Mouse (Mus musculus) adrenal gland, adult 8-10 months (tissue): ENCODE measurements around the gene Plce1. TPM values are rescaled to one million over a fixed set of nuclear protein-coding genes. Genes with fewer than 3 reads are reported as not detected.
"Not testable (repeated sequence)": the region's sequence is repeated elsewhere in the genome, so short reads cannot be mapped to it uniquely, and the experiment has no call there.

ENCODE experiments used
- DNase-seq: peaks from one replicate; pipeline ENCODE4 v3.0.0; 2022
- total RNA-seq, 4 experiments: library from RNA; stranded (reverse); gene quantifications; 2 replicates each; pipeline ENCODE4 v1.2.4; 2022

The Plce1 gene
- total RNA-seq, 4 experiments from 2014 or later, result 5.2 to 10.2 (median 6.5) TPM

DNA sequence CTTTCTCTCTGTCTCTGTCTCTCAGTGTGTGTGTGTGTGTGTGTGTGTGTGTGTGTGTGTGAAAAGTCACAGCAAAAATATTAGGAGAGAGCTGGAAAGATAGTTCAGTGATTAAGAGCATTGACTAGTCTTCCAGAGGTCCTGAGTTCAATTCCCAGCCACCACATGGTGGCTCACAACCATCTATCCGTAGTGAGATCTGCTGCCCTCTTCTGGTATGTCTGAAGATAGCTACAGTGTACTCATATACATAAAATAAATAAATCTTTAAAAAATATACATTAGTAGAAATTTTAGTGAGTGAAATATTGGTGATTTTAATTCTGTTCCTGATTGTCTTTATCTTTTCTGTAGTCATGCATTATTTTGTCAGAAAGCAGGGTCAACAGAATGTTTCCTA is 161.6 kb downstream of the Plce1 start:
- DNase-seq, result not testable (repeated sequence)

DNA sequence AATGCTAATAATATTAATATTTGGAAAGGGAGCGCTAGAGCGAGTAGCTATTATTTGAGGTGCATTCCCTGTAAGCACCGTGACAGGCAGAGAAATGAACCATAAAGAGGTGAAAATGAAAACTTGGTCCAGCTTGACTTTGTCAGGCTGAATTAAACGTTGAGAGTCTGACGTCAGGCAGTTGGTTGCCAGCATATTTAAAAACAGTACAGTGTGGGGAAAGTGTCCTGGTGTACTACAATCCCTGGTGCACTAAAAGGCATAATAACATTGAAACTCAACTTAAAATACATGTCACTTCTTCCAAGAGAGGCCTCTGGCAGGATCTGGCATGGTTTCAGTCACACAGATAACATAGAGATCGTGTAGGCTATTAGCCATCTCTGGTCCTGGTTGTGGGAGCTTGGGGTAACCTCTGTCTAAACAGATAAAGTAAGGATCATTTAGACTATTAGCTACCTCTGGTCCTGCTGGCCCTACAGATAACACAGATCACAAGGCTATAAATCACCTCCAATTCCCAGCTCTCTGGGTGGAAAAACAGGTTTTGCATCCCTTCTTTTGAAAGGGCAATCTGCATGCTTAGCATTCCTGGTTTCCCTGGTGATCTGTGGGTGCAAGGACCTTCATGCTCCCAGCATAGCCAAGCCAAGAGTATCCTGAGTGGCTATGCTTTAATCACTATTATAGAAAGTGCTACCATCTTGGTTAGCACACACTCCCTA is 164.1 kb downstream of the Plce1 start:
- DNase-seq, result no peak

DNA sequence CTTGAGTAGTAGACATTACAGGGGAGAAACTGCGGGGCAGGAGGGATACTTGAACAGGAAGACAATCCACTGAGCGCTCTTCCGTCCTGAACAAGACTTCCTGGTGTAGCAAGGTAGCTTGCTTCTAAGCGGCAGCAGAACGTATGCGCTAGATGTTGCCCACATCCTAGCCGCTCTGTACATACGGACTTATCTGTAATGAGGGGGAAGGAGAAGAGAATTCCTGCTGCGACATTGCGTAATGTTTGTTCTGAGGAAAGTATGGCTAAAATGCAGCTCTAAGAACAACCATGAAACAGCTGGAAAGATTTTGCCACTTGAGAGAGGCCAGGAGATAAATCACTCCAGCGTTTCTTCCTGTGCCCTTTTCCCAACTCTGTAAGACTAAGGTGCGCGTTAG is 177.1 kb downstream of the Plce1 start:
- no peak for DNase-seq

DNA sequence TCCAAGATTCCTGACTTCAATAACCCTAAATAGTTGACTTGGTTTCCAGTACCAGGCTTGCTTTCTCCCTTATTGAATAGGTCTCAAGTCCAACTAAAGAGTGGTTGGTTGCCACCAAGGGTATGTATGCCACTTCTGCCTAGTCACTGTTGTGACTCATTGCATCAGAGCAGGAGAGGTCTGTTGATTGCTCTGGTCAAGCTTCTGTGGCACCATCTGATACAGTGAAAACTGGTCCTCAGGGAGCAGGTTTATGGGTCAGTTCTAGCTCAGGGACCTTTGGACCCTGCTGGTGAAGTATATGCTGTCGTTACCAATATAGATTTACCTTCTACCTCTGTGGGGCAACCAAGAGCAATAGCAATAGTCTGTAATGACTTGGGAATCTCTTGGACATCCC is 184.5 kb downstream of the Plce1 start:
- DNase-seq, result no peak

DNA sequence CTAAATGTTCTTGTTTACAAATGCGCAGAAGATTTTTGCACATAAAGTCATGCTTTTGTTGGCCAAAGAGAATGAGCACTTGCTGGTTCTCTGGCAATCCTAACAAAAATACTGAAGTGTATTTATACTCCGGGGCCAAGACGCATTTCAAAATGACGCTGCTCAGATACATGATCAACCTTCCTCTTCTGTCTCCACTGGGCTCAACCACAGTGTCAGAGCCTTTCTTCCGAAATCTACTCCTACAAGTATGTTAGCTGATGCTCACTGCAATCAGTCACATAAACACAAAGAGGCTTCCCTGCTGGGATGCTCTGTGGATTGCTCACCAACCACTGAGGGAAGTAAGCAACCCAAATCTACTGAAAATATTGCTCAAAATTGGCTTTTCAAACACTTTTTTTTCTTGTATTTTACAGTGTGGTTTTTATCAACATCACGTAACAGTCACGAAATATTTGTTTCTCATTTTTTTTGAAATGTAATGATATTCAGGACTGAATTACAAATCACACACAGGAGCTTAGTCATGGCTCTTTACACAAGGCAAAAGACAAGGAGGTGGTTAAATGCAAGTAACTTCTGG is 191.2 kb downstream of the Plce1 start:
- no peak for DNase-seq

DNA sequence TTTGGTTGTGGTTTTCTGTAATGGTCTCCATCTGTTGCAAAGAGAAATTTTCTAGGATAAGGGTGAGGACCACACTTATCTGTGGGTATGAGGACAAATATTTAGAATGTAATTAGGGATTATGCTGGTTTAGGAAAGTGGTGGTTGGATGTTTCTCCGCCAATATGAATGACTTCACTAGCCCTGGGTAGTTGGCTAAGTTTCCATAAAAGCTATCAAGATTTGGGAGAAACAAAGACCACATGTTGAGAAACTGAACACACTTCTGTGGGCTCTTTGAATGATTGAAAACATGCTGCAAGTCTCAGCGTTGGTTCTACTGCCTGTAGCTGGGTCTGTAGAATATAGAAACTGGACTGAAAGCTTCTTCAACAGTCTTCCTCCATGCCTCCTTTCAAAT is 193.0 kb downstream of the Plce1 start:
- no peak for DNase-seq

DNA sequence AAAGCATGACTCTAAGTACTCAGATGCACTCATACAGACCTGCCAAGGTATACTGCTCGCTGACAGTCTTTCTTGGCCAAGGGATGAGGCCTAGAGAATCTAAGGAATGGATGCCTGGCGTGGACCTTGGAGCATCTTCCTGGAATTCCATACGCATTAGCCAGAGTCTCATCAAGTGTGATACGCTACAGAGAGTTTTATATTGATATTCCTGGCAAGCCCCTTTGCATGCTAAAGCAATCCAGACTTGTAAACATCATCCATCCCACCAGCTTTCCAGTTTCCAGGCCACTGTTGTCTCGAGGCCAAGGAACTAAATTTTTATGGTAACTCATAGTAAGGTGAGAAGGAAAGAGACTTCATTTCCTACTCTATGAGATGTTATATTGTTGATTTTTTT is 197.7 kb downstream of the Plce1 start:
- DNase-seq, result no peak

DNA sequence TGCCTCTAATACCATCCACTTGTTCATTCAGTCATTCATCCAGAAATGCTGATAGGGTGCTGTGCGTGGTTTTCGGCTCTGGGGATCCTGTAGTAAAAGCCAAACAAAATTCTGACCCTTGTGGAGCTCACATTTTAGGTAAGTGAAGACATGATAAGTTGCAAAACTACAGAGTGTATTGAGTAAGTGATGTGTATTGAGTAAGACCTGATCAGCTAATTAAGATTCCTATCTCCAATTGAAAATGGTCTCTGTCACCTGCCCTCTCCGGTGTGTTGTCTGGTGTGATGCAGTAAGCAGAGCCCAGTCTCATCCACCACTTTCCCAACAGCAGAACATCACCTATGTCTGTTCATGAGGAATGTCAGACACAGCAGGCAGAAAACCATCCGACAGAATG is 198.6 kb downstream of the Plce1 start:
- no peak for DNase-seq

DNA sequence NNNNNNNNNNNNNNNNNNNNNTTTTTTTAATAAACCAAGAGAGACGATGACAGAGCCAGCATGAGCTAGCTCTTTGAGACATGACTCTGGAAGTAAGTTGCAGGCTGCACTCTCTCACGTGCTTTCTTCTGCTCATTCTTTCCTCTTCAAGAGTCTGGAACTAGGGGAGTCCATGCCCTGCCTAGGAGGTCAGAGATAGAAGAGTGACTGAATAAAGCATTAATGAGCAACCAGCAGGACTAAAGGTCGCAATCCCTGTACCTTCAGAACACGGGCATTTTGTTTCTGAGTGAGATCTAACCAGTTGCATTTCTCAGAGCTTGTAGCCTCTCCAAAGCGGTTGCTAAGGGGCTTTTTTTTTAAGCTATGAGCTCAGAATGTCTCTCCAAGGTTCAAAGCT is 206.4 kb downstream of the Plce1 start:
- no peak for DNase-seq

DNA sequence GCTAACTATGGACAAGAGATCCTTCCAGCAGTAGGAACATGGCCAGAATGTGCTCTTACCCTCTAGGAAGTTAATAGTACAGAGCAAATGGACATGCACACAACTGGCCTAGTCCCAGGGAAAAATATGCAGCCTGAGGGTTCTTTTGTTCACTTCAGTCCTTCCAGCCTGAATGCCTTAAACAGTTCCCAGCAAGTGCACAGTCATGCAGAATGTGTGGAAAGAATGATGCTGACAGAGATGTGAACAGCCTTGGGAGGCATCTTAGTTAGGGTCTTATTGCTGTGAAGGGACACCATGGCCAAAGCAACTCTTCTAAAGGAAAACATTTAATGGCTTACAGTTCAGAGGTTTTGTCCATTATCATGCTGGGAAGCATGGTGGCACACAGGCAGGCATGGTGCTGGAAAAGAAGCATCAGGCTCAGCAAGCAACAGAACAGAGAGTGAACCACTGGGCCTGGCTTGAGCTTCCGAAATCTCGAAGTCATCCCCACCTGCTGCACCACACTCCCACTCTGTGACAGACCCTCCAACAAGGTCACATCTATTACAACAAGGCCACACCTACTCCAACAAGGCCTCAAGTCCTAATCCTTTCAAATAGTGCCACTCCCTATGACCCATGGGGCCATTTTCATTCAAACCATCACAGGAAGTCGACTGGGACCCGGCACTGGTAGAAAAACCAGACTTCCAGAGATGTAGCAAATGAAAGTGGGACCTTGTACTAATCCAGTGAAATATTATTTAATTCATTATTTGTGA is 208.0 kb downstream of the Plce1 start:
- DNase-seq, result no peak

DNA sequence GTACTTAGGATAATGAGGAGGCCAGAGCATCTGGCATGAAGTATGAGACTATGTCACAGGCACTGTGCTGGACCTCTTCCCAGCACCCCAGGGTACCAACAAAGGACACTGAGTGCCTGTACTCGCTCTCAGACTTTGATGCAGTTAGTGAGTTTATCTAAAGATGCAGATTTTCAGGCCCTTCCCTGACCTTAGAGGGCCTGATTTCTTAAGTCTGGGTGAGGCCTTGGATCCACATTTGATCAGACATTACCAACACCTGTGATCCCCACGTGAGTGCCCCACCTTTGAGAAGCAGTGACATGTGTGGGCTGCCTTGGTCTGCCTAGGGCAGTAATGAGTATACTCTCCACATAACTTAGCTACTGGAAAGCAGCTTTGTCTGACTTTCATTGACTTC is 209.4 kb downstream of the Plce1 start:
- DNase-seq, result no peak

DNA sequence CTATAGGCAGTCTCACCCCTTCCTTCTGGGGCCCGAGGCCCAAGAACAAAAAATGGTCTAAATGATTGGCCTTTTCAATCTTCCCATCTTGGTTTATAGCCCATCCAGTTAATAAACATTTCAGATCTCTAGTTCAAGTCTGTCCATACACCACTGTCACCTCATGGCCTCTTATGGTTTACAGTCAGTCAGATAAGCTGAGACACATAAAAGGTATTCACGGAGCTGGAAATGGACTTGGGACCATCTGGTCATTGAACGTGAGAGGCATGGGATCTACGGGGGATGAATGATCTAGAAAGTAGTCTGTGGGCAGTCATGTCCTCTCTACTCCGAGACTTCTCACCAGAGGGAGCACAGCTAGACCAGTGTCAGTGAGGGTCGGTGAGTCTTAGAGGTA is 210.6 kb downstream of the Plce1 start:
- DNase-seq, result no peak

DNA sequence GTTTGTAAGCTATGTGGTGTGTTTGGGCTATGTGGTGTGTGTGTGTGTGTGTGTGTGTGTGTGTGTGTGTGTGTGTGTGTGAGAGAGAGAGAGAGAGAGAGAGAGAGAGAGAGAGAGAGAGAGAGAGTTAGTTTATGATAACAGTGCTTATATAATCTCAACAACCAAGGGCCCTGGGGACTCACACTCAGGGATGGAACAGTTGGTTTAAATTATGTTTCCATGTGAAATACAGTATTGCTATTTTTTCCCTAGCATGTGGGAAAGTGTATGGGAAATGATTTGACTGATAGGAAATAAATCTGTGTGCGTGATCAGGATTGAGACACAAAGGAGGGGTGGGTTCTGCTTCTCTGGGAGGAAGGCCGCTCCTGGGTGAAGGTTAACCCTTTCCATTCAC is 212.4 kb downstream of the Plce1 start:
- DNase-seq, result no peak

DNA sequence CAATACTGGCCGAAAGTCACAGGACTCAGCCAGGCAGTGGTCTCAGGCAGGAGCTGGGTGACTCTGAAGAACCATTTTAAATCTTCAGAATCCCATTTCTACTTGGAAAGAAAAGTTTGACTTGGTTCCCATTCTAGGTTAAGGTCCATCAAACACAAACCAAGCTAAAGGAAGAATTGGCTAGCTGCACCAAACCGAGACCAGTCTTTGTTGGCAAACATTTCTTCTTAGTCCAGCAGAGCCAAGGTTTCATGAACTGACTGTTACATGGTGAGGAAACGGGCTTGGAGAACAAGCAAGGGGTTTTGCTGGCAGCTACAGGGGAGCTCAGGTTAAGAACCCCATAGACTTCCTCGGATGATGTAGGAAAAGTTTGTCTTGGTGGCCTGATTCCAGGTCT is 212.9 kb downstream of the Plce1 start:
- DNase-seq, result no peak

DNA sequence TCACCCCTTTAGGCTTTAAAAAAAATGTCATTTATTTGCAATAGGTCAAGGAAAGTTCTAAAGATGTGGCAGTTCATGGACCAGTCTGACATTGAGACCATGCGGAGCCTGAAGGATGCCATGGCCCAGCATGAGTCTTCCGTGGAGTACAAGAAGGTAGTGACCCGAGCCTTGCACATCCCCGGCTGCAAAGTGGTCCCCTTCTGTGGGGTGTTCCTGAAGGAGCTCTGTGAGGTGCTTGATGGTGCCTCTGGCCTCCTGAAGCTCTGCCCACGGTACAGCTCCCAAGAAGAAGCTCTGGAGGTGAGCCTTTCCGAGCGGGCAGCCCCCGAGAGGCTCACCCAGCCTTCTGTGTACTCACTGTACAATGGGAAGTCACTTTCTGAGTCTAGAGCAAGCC is 220.9 kb downstream of the Plce1 start:
- no peak for DNase-seq

DNA sequence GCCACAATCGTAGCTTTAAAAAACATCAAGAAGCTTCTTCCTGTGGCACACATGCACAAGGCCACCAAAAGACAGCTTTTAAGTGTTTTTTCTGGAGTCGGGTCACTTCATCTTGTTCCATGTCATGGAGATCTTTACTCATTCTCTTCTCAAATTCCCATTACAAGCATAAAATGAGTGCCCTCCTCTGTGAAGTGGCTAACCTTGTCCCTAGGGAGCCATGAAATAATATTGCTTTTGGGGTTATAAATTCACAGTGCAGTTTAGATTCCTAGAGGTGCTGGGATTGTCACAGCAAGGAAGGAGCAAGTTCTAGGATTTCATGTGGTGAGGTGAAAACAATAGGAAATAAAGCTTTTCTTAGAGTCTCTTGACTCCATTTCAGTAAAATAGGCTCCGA is 223.8 kb downstream of the Plce1 start:
- DNase-seq, result no peak

DNA sequence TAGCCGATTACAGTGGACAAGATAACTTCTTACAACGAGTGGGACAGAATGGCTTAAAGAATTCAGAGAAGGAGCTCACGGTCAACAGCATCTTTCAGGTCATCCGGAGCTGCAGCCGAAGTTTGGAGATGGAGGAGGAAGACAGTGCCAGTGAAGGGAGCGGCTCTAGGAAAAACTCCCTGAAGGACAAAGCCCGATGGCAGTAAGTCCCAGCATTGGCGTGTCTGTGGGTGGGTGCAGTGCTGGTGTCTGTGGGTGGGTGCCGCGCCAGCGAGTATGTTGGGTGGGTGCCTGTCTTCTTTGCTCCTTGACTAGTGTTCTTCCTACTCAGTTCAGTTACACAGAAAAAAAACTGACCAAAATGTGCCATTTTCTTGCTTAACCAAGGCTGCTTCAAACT is 224.3 kb downstream of the Plce1 start:
- no peak for DNase-seq

DNA sequence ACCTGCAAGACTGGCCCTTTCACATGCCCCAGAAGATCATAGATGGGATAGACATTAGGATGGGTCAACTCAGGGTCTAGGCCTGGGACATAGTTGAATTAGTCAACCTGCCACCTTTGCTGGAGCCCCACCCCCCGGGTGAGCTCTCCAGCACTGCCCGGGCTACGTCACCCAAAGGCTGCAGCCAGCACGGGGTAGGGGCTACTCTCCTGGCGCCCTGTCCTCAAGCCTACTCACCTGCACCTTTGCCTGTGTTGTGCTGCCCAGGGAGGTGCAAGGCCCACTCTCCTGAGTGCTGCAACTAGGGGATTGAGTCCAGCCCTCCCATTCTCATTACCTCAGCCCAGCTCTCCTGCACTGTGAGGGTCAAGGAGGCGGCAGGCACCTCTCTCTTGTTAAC is 225.5 kb downstream of the Plce1 start:
- DNase-seq, result no peak

DNA sequence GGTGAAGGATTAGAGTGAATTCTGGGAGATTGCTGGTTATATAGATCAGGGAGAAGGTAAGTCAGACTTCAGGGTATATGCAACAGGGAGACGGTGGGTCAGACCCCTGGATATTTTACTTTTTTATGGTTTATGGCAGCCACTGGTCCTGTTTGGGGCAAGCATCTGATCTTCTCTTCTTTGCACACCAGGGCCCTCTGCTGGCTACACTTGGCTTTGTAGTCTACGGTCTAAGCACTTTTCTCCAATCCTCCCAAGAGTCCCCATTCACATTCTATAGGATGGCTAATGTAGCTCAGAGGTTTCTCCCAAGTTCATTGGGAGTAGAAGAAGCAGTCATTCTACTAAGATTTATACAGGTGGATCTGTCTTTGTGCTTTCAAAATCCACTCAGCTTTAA is 228.5 kb downstream of the Plce1 start:
- no peak for DNase-seq

DNA sequence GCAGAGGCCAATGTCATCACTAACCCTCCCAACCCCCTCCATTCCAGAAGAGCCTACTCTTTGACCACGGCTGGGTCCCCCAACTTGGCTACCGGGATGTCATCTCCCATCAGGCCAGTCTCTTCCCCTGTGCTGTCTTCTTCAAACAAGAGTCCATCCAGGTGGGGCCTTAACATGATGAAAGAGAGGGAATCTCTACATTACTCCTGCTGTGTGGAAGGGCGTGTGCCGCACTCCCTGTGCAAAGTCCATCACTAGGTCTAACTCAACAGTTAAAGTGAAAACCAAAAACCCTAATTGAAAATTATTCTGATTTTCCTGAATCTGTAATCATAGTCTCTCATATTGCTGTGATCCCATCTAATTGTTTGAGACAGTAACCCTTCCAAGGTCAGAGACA is 240.9 kb downstream of the Plce1 start:
- DNase-seq, result no peak

DNA sequence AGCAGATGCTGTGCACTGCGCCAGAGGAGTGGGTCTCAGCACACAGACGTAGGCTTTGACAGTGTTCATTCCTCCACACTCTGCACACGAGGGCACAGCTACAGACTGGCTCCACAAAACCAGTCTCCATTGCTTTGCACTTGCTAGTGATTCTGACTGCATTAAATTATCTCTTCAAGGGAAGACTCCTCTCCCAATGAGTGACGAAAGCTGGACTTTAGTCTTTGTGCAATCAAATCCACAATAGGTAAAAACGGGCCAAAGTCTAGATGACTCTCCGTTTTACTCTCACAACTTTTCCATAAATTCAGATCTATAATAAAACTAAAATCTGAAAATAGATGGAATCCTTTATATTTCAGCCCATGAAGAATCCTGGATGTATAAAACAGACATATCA is 242.1 kb downstream of the Plce1 start:
- no peak for DNase-seq

DNA sequence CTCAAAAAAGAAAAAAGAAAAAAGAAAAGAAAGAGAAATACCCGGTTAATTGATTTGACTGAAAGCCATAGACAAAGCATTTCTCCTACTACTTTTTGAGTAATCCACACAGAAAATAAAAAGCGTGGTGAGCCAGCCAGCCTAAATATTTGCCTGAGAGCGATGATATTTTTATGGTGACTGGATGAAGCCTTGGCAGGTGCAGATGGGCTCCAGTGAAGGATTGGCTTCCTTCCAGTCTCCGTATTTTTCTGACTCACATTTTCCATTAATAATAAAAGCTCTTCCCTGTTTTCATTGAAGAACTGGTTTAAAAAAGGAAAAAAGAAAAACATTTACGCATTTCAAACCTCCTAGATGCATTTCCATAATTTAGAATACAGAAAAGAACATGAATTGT is 243.1 kb downstream of the Plce1 start:
- no peak for DNase-seq

DNA sequence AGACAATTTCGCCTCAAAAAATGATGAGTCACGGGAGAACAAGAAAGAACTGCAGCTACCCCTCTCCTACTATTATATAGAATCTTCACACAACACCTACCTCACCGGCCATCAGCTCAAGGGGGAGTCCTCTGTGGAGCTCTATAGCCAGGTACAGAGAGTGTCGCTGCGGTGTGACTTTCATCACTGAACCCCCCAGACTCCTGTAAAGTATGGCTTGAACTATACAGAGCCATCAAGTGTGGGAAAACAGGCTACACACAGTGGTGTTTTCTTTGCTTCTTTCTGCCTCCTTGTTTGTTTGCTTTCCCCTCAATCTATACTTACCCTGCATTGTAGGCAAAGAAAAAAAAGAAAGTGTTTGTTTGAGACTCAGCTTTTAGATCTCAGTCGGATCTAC is 247.9 kb downstream of the Plce1 start:
- no peak for DNase-seq

DNA sequence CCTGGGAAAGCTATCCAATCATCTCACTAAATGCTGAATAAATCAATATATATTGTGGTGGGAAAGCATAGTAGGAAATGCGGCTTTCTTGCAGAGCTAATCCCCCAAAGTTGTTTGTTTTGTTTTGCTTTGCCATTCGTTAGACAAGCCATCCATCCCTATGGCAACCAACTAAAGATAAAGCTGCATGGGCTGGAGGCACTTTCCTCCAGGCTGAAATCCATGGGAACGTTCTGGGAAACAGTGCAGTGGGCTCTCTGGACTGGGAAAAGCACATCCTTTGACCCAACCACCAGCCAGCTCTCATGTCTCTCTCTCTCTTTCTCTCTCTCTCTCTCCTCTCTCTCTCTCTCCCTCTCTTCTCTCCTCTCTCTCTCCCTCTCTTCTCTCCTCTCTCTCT is 248.4 kb downstream of the Plce1 start:
- no peak for DNase-seq
